Mouse (Mus musculus): ENCODE results near the gene Ly6g6d. TPM values are rescaled to one million over a fixed set of nuclear protein-coding genes. Genes with fewer than 3 reads are reported as not detected.
A peak's percentile ranks its signal among the peaks of the same experiment; 100 is the strongest.

Gene Ly6g6d
- polyA plus RNA-seq, 1 experiment, result 8.9 TPM

- 70% methylated on average over 6 of the region's 6 CpGs for WGBS
- H3K27ac ChIP-seq (ENCODE audit: insufficient read depth, low read depth, low read length), result no peak overlapping the region
Measured at GRCm38 (mm10) chr17:35080248-35080647, 2.4 kb upstream of the Ly6g6d start.

GRCm38 (mm10) chr17:35079778-35080177 is 1.9 kb upstream of the Ly6g6d start:
- Histone ChIP-seq H3K4me1 (ENCODE audit: control insufficient read depth, insufficient read depth, low read length) (peaks cover 10% of the 10 kb centered on the region; the same call in 1 of the 2 replicates), H3K27me3 (replicated peaks; ENCODE audit: control insufficient read depth, insufficient read depth, low read length) (no peaks in the 10 kb centered on the region), H3K4me3 (ENCODE audit: insufficient read depth, low read depth, low read length) (no peak overlapping the region), H3K36me3 (ENCODE audit: control insufficient read depth, insufficient read depth, low read length) (no peaks in the 10 kb centered on the region), H3K27ac (ENCODE audit: insufficient read depth, low read depth, low read length) (no peak overlapping the region)
- DNase-seq, result no peak
- no peak for TF ChIP-seq CTCF (conservative IDR thresholded peaks at IDR 0.05; ENCODE audit: insufficient read depth, insufficient read length, low read depth, low read length)
- no peak for TF ChIP-seq POLR2A (IDR thresholded peaks at IDR 0.05; ENCODE audit: low read depth, low read length)
- 71% methylated on average over 9 of the region's 9 CpGs for WGBS

More at GRCm38 (mm10) chr17:35080248-35080647, 2.4 kb upstream of the Ly6g6d start:
- Histone ChIP-seq H3K36me3 (ENCODE audit: control insufficient read depth, insufficient read depth, low read length) (no peaks in the 10 kb centered on the region), H3K4me3 (ENCODE audit: insufficient read depth, low read depth, low read length) (no peak overlapping the region), H3K4me1 (ENCODE audit: control insufficient read depth, insufficient read depth, low read length) (peaks cover 10% of the 10 kb centered on the region; the same call in 1 of the 2 replicates), H3K27me3 (replicated peaks; ENCODE audit: control insufficient read depth, insufficient read depth, low read length) (no peaks in the 10 kb centered on the region)
- no peak for DNase-seq
- TF ChIP-seq POLR2A (IDR thresholded peaks at IDR 0.05; ENCODE audit: low read depth, low read length) (no peak), CTCF (conservative IDR thresholded peaks at IDR 0.05; ENCODE audit: insufficient read depth, insufficient read length, low read depth, low read length) (no peak)

- peaks cover 10% of the 10 kb centered on the region; the same call in 1 of the 2 replicates for H3K4me1 ChIP-seq (ENCODE audit: control insufficient read depth, insufficient read depth, low read length)
- no peak for DNase-seq
- TF ChIP-seq POLR2A (IDR thresholded peaks at IDR 0.05; ENCODE audit: low read depth, low read length), result no peak
- no peak for TF ChIP-seq CTCF (conservative IDR thresholded peaks at IDR 0.05; ENCODE audit: insufficient read depth, insufficient read length, low read depth, low read length)
- no peaks in the 10 kb centered on the region for H3K36me3 ChIP-seq (ENCODE audit: control insufficient read depth, insufficient read depth, low read length)
- peak overlapping the region; percentile 66 for H3K4me3 ChIP-seq (ENCODE audit: insufficient read depth, low read depth, low read length)
- WGBS, result 21% methylated on average over 2 of the region's 2 CpGs
- peak overlapping the region; percentile 81 for H3K27ac ChIP-seq (ENCODE audit: insufficient read depth, low read depth, low read length)
- no peaks in the 10 kb centered on the region for H3K27me3 ChIP-seq (replicated peaks; ENCODE audit: control insufficient read depth, insufficient read depth, low read length)
Measured at GRCm38 (mm10) chr17:35077285-35077684, 580 bp downstream of the Ly6g6d start.

- TF ChIP-seq POLR2A (IDR thresholded peaks at IDR 0.05; ENCODE audit: low read depth, low read length), result no peak
- no peak for TF ChIP-seq CTCF (conservative IDR thresholded peaks at IDR 0.05; ENCODE audit: insufficient read depth, insufficient read length, low read depth, low read length)
- Histone ChIP-seq H3K4me3 (ENCODE audit: insufficient read depth, low read depth, low read length) (peak within 1 kb of the TSS; percentile 66), H3K27me3 (replicated peaks; ENCODE audit: control insufficient read depth, insufficient read depth, low read length) (no peaks in the 10 kb centered on the region), H3K36me3 (ENCODE audit: control insufficient read depth, insufficient read depth, low read length) (no peaks in the 10 kb centered on the region), H3K4me1 (ENCODE audit: control insufficient read depth, insufficient read depth, low read length) (peaks cover 10% of the 10 kb centered on the region; the same call in 1 of the 2 replicates), H3K27ac (ENCODE audit: insufficient read depth, low read depth, low read length) (peak within 1 kb of the TSS; percentile 81)
- WGBS, result 50% methylated on average over 10 of the region's 10 CpGs
- no peak for DNase-seq
Measured at GRCm38 (mm10) chr17:35076507-35077176, 1.2 kb downstream of the Ly6g6d start, which contains the start of gene Ly6g6e. TSS of gene Ly6g6e (plus strand) at chr17:35076902.

GRCm38 (mm10) chr17:35074097-35074496 is 3.8 kb downstream of the Ly6g6d start:
- Histone ChIP-seq H3K27me3 (replicated peaks; ENCODE audit: control insufficient read depth, insufficient read depth, low read length) (no peaks in the 10 kb centered on the region), H3K4me1 (ENCODE audit: control insufficient read depth, insufficient read depth, low read length) (peaks cover 10% of the 10 kb centered on the region; the same call in 1 of the 2 replicates), H3K4me3 (ENCODE audit: insufficient read depth, low read depth, low read length) (no peak overlapping the region), H3K36me3 (ENCODE audit: control insufficient read depth, insufficient read depth, low read length) (no peaks in the 10 kb centered on the region), H3K27ac (ENCODE audit: insufficient read depth, low read depth, low read length) (no peak overlapping the region)
- no peak for DNase-seq
- TF ChIP-seq CTCF (conservative IDR thresholded peaks at IDR 0.05; ENCODE audit: insufficient read depth, insufficient read length, low read depth, low read length), result no peak
- no peak for TF ChIP-seq POLR2A (IDR thresholded peaks at IDR 0.05; ENCODE audit: low read depth, low read length)
- 56% methylated on average over 17 of the region's 17 CpGs for WGBS

GRCm38 (mm10) chr17:35071454-35071853 is 6.4 kb downstream of the Ly6g6d start:
- DNase-seq, result peak; percentile 29
- H3K27ac ChIP-seq (ENCODE audit: insufficient read depth, low read depth, low read length), result no peak overlapping the region
- WGBS, result 54% methylated on average over 9 of the region's 9 CpGs
- no peaks in the 10 kb centered on the region for H3K4me1 ChIP-seq (ENCODE audit: control insufficient read depth, insufficient read depth, low read length)
- no peaks in the 10 kb centered on the region for H3K27me3 ChIP-seq (replicated peaks; ENCODE audit: control insufficient read depth, insufficient read depth, low read length)
- H3K36me3 ChIP-seq (ENCODE audit: control insufficient read depth, insufficient read depth, low read length), result no peaks in the 10 kb centered on the region
- no peak overlapping the region for H3K4me3 ChIP-seq (ENCODE audit: insufficient read depth, low read depth, low read length)
- TF ChIP-seq POLR2A (IDR thresholded peaks at IDR 0.05; ENCODE audit: low read depth, low read length), result no peak
- no peak for TF ChIP-seq CTCF (conservative IDR thresholded peaks at IDR 0.05; ENCODE audit: insufficient read depth, insufficient read length, low read depth, low read length)

- TF ChIP-seq POLR2A (IDR thresholded peaks at IDR 0.05; ENCODE audit: low read depth, low read length), result no peak
- TF ChIP-seq CTCF (conservative IDR thresholded peaks at IDR 0.05; ENCODE audit: insufficient read depth, insufficient read length, low read depth, low read length), result no peak; the same call in 1 of the 2 replicates
- WGBS, result 67% methylated on average over 6 of the region's 6 CpGs
Measured at GRCm38 (mm10) chr17:35070556-35071229, 7.2 kb downstream of the Ly6g6d start.

More at GRCm38 (mm10) chr17:35070556-35071229, 7.2 kb downstream of the Ly6g6d start:
- no peak overlapping the region for H3K27ac ChIP-seq (ENCODE audit: insufficient read depth, low read depth, low read length)
- H3K36me3 ChIP-seq (ENCODE audit: control insufficient read depth, insufficient read depth, low read length), result no peaks in the 10 kb centered on the region
- H3K4me3 ChIP-seq (ENCODE audit: insufficient read depth, low read depth, low read length), result no peak overlapping the region
- no peaks in the 10 kb centered on the region for H3K4me1 ChIP-seq (ENCODE audit: control insufficient read depth, insufficient read depth, low read length)
- H3K27me3 ChIP-seq (replicated peaks; ENCODE audit: control insufficient read depth, insufficient read depth, low read length), result no peaks in the 10 kb centered on the region
- DNase-seq, result no peak

All from kidney, adult 2 months (tissue).